Mouse (Mus musculus): ENCODE data around the gene Crybg2. TPM values are rescaled to one million over a fixed set of nuclear protein-coding genes. Genes with fewer than 3 reads are reported as not detected.

Gene Crybg2
- polyA plus RNA-seq, 1 experiment = 1.0 TPM

- Histone ChIP-seq H3K27me3 (replicated peaks; ENCODE audit: control insufficient read depth, insufficient read depth, low read length) (no peaks in the 10 kb centered on the region), H3K36me3 (ENCODE audit: control insufficient read depth, insufficient read depth, low read length) (no peaks in the 10 kb centered on the region), H3K4me1 (ENCODE audit: control insufficient read depth, insufficient read depth, low read length) (no peaks in the 10 kb centered on the region), H3K4me3 (ENCODE audit: insufficient read depth, low read depth, low read length) (no peak overlapping the region), H3K27ac (ENCODE audit: insufficient read depth, low read depth, low read length) (no peak overlapping the region)
- DNase-seq = no peak
- 79% methylated on average over 7 of the region's 7 CpGs for WGBS
- TF ChIP-seq POLR2A (IDR thresholded peaks at IDR 0.05; ENCODE audit: low read depth, low read length) (no peak), CTCF (conservative IDR thresholded peaks at IDR 0.05; ENCODE audit: insufficient read depth, insufficient read length, low read depth, low read length) (no peak)
Measured at GRCm38 (mm10) chr4:134107730-134108129, 47.1 kb downstream of the Crybg2 start.

- Histone ChIP-seq H3K27ac (ENCODE audit: insufficient read depth, low read depth, low read length) (no peak overlapping the region), H3K36me3 (ENCODE audit: control insufficient read depth, insufficient read depth, low read length) (no peaks in the 10 kb centered on the region), H3K27me3 (replicated peaks; ENCODE audit: control insufficient read depth, insufficient read depth, low read length) (no peaks in the 10 kb centered on the region), H3K4me1 (ENCODE audit: control insufficient read depth, insufficient read depth, low read length) (no peaks in the 10 kb centered on the region), H3K4me3 (ENCODE audit: insufficient read depth, low read depth, low read length) (no peak overlapping the region)
- 47% methylated on average over 5 of the region's 5 CpGs for WGBS
- DNase-seq = no peak
- TF ChIP-seq CTCF (conservative IDR thresholded peaks at IDR 0.05; ENCODE audit: insufficient read depth, insufficient read length, low read depth, low read length) (no peak), POLR2A (IDR thresholded peaks at IDR 0.05; ENCODE audit: low read depth, low read length) (no peak)
Measured at GRCm38 (mm10) chr4:134108196-134108595, 47.6 kb downstream of the Crybg2 start.

- H3K36me3 ChIP-seq (ENCODE audit: control insufficient read depth, insufficient read depth, low read length) = no peaks in the 10 kb centered on the region
Measured at GRCm38 (mm10) chr4:134110653-134111052, 50.0 kb downstream of the Crybg2 start.

DNA sequence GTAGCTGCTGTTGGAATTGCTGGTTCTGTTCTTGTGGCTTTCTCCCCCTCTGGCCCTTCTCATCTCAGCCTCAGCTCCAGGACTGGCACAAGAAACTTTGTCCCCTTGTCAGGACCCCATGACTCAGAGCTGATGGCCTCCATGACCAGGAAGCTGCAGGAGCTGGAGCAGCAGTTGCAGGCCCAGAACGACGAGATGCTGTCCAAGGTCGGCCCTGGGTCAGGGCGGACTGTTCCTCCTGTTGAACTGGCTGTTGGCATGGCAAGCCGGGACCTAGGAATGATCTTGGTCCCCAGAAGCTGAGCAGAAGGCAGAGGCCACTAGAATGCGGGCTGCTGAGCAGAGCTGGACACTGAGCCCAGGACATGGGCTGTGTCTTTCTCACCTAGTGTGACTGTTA, 51.8 kb downstream of the Crybg2 start:
- TF ChIP-seq POLR2A (IDR thresholded peaks at IDR 0.05; ENCODE audit: low read depth, low read length) (no peak), CTCF (conservative IDR thresholded peaks at IDR 0.05; ENCODE audit: insufficient read depth, insufficient read length, low read depth, low read length) (no peak)
- H3K27ac ChIP-seq (ENCODE audit: insufficient read depth, low read depth, low read length) = no peak overlapping the region
- no peaks in the 10 kb centered on the region for H3K4me1 ChIP-seq (ENCODE audit: control insufficient read depth, insufficient read depth, low read length)
- H3K27me3 ChIP-seq (replicated peaks; ENCODE audit: control insufficient read depth, insufficient read depth, low read length) = no peaks in the 10 kb centered on the region
- no peak for DNase-seq
- no peak overlapping the region for H3K4me3 ChIP-seq (ENCODE audit: insufficient read depth, low read depth, low read length)
- 75% methylated on average over 6 of the region's 6 CpGs for whole genome bisulfite sequencing
- H3K36me3 ChIP-seq (ENCODE audit: control insufficient read depth, insufficient read depth, low read length) = no peaks in the 10 kb centered on the region

More at GRCm38 (mm10) chr4:134110653-134111052, 50.0 kb downstream of the Crybg2 start:
- no peaks in the 10 kb centered on the region for H3K4me1 ChIP-seq (ENCODE audit: control insufficient read depth, insufficient read depth, low read length)
- 63% methylated on average over 3 of the region's 3 CpGs for WGBS
- no peak overlapping the region for H3K27ac ChIP-seq (ENCODE audit: insufficient read depth, low read depth, low read length)
- no peaks in the 10 kb centered on the region for H3K27me3 ChIP-seq (replicated peaks; ENCODE audit: control insufficient read depth, insufficient read depth, low read length)
- DNase-seq = no peak
- H3K4me3 ChIP-seq (ENCODE audit: insufficient read depth, low read depth, low read length) = no peak overlapping the region
- TF ChIP-seq POLR2A (IDR thresholded peaks at IDR 0.05; ENCODE audit: low read depth, low read length) (no peak), CTCF (conservative IDR thresholded peaks at IDR 0.05; ENCODE audit: insufficient read depth, insufficient read length, low read depth, low read length) (no peak)

DNA sequence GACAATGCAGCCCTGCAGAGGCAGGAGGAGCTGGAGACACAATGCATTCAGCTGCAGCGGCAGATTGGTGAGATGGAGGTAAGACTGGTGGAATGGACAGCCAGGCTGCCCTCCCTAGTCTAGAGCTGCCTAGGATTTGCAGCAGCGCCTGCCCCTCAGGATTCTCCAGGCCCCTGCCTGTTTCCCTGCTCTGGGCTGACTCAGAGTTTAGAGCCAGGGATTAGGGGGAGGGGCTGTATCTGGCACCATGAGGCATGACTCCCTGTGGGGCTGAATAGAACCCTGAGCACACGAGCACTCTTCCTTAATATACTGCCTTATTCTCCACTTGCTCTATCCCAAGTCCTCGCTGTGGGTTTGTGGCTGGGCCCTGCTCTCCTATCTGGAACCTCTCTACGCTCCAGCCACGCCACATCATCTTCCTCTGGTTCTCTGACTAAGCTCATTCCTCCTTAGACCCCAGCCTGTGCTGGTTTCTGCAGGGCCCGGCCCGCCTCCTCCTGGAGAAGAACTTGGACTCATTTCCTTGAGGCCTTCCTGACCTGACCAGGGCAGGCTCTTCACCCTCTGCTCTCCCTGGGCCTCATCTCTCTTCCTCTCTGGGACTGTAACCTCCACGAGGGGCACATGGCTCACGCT, 52.9 kb downstream of the Crybg2 start:
- H3K27ac ChIP-seq (ENCODE audit: insufficient read depth, low read depth, low read length) = no peak overlapping the region
- H3K4me3 ChIP-seq (ENCODE audit: insufficient read depth, low read depth, low read length) = no peak overlapping the region
- 75% methylated on average over 10 of the region's 10 CpGs for WGBS
- H3K4me1 ChIP-seq (ENCODE audit: control insufficient read depth, insufficient read depth, low read length) = no peaks in the 10 kb centered on the region
- no peaks in the 10 kb centered on the region for H3K36me3 ChIP-seq (ENCODE audit: control insufficient read depth, insufficient read depth, low read length)
- DNase-seq = no peak
- TF ChIP-seq CTCF (conservative IDR thresholded peaks at IDR 0.05; ENCODE audit: insufficient read depth, insufficient read length, low read depth, low read length) (no peak), POLR2A (IDR thresholded peaks at IDR 0.05; ENCODE audit: low read depth, low read length) (no peak)
- H3K27me3 ChIP-seq (replicated peaks; ENCODE audit: control insufficient read depth, insufficient read depth, low read length) = no peaks in the 10 kb centered on the region

- no peaks in the 10 kb centered on the region for H3K4me1 ChIP-seq (ENCODE audit: control insufficient read depth, insufficient read depth, low read length)
- 98% methylated on average over 4 of the region's 4 CpGs for WGBS
- no peaks in the 10 kb centered on the region for H3K36me3 ChIP-seq (ENCODE audit: control insufficient read depth, insufficient read depth, low read length)
- TF ChIP-seq POLR2A (IDR thresholded peaks at IDR 0.05; ENCODE audit: low read depth, low read length) (no peak), CTCF (conservative IDR thresholded peaks at IDR 0.05; ENCODE audit: insufficient read depth, insufficient read length, low read depth, low read length) (no peak)
- DNase-seq = no peak
- no peak overlapping the region for H3K4me3 ChIP-seq (ENCODE audit: insufficient read depth, low read depth, low read length)
- no peak overlapping the region for H3K27ac ChIP-seq (ENCODE audit: insufficient read depth, low read depth, low read length)
- no peaks in the 10 kb centered on the region for H3K27me3 ChIP-seq (replicated peaks; ENCODE audit: control insufficient read depth, insufficient read depth, low read length)
Measured at GRCm38 (mm10) chr4:134114038-134114437, 53.4 kb downstream of the Crybg2 start.

GRCm38 (mm10) chr4:134115215-134116144, 54.9 kb downstream of the Crybg2 start:
- Histone ChIP-seq H3K27me3 (replicated peaks; ENCODE audit: control insufficient read depth, insufficient read depth, low read length) (no peaks in the 10 kb centered on the region), H3K36me3 (ENCODE audit: control insufficient read depth, insufficient read depth, low read length) (no peaks in the 10 kb centered on the region), H3K27ac (ENCODE audit: insufficient read depth, low read depth, low read length) (no peak overlapping the region), H3K4me1 (ENCODE audit: control insufficient read depth, insufficient read depth, low read length) (no peaks in the 10 kb centered on the region), H3K4me3 (ENCODE audit: insufficient read depth, low read depth, low read length) (no peak overlapping the region)
- no peak for DNase-seq
- WGBS = 86% methylated on average over 16 of the region's 16 CpGs
- TF ChIP-seq CTCF (conservative IDR thresholded peaks at IDR 0.05; ENCODE audit: insufficient read depth, insufficient read length, low read depth, low read length) (no peak), POLR2A (IDR thresholded peaks at IDR 0.05; ENCODE audit: low read depth, low read length) (no peak)

Data from kidney, adult 2 months (tissue).